Comparison of ENCODE assay signal across 11 mouse cellular contexts in the genomic region with DNA sequence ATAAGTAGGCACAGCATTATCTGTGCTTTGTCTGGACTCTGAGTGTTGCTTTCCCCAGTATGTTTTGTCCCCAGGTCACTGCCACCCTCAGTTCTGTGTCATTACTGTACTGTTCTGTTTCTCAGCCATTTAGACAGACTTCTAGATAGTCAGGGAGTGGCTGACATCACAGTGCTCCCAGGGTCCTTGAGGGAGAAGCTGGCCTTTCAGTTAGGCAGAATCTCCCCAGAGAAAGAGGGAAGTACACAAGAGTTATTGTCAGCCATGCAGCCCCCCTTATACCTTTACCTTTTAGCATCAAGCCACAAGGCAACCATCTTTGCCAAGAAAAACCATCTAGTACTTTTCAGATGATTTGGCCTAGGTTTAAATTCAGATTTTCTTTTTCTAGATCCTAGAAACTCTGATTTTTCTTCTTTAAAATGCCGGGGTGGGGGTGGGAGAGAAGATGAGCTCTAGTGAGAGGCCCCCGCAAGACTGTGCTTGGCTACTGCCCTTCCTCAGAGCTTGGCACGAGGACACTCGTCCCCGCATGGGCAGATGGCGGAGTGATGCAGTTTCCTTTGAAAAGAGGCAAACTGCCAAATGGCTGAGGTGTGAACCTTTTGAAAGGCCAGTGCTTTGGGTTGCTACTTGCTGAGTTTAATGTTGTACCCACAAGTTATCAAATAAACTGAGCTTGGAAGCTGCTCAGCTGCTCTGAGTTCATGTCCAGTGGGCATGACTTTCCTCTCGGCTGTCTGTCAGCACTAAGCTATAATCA. TPM values are rescaled to one million over a fixed set of nuclear protein-coding genes. Genes with fewer than 3 reads are reported as not detected.
A peak's percentile ranks its signal among the peaks of the same experiment; 100 is the strongest.
DNase-seq lines count a peak whose midpoint lies in the region; ATAC-seq and TF ChIP-seq lines count a peak whose summit lies in the region.
"Had no signal": no experiment of that assay in that cellular context is flagged by ENCODE, and none has a peak within 500 bp of the region (broad histone marks: within the 10 kb centered on the region; RNA-seq: fewer than 3 reads in every experiment).

No protein-coding gene starts in this region.

- no peak overlapping the region for H3K4me2 ChIP-seq in heart, embryonic 12.5 days

- no peak for ATAC-seq in heart, embryonic 12.5 days (ENCODE audit: insufficient number of reproducible peaks, low FRiP score)

- no peak for TF ChIP-seq CTCF in left cerebral cortex, adult 2 months (IDR thresholded peaks at IDR 0.05)

- H3K27ac ChIP-seq in heart, embryonic 12.5 days (ENCODE audit: poor library complexity, severe bottlenecking) = no peak overlapping the region
- no peak overlapping the region; the same call in 1 of the 2 replicates for H3K27ac ChIP-seq in left cerebral cortex, adult 2 months
- H3K27ac ChIP-seq: liver, embryonic 14.5 days had no signal

- peaks cover 45% of the 10 kb centered on the region for H3K4me1 ChIP-seq in heart, embryonic 12.5 days (replicated peaks)

- DNase-seq in heart, postnatal 10 days = peak; percentile 21
- DNase-seq in ovary, postnatal 36 days (ENCODE audit: low spot score) = peak; percentile 27
- DNase-seq in ovary, adult 18-20 months (ENCODE audit: low spot score) = no peak
- peak; percentile 33 to 72 for DNase-seq in left cerebral cortex, adult 2 months (ENCODE audit: extremely low spot score in 1 of 2, low spot score in 2 of 2)
- peak; percentile 72 for DNase-seq in telencephalon, adult 2 months (ENCODE audit: low read depth, low spot score)
- no peak for DNase-seq in thymus, postnatal 36 days
- DNase-seq in thymus, postnatal 0 days (ENCODE audit: low spot score) = no peak

- 63% methylated on average over 7 of the region's 7 CpGs for WGBS in heart, embryonic 12.5 days

- no peak overlapping the region for H3K4me3 ChIP-seq in heart, embryonic 12.5 days
- no peak overlapping the region for H3K4me3 ChIP-seq in left cerebral cortex, adult 2 months

- H3K27me3 ChIP-seq in heart, embryonic 12.5 days (replicated peaks) = no peaks in the 10 kb centered on the region

- H3K36me3 ChIP-seq in heart, embryonic 12.5 days = peaks cover 11% of the 10 kb centered on the region

- H3K9me3 ChIP-seq in heart, embryonic 12.5 days (replicated peaks) = no peaks in the 10 kb centered on the region

- intact Hi-C loops in heart, postnatal 10 days (cut with DNase I) = no loop called here
- intact Hi-C loops in left cerebral cortex, adult 2 months (cut with DNase I) = no loop called here

- H3K9ac ChIP-seq in heart, embryonic 12.5 days = no peak overlapping the region
- H3K9ac ChIP-seq: liver, embryonic 14.5 days had no signal

RNA-seq across cellular contexts. Expression of a gene that starts 8.2 kb away (rescaled TPM):
- total RNA-seq in heart, postnatal 10 days (2021) = 10 to 100 TPM; 19.9 to 20.2 TPM
- polyA plus RNA-seq in heart, embryonic 12.5 days (2016; fragmentation: Nextera tagmentation; extraction: Ambion mirVana) = 5.4 and 6.0 TPM in 2 replicates
- 10 to 100 TPM; 87.2 to 91.9 TPM for total RNA-seq in left cerebral cortex, adult 2 months (2021)
- 3.1 and 3.7 TPM in 2 replicates for polyA plus RNA-seq in thymus, postnatal 0 days (2015; fragmentation: Nextera tagmentation; extraction: Ambion mirVana)

RNA-seq across cellular contexts. Expression of a gene that starts 18.6 kb away (rescaled TPM):
- under 1 TPM; 0.02 to 0.05 TPM for total RNA-seq in heart, postnatal 10 days (2021)
- 0.06 and 0.08 TPM in 2 replicates for polyA plus RNA-seq in heart, embryonic 12.5 days (2016; fragmentation: Nextera tagmentation; extraction: Ambion mirVana)
- under 1 TPM; 0.18 to 0.37 TPM for total RNA-seq in left cerebral cortex, adult 2 months (2021)
- 0.27 and 0.38 TPM in 2 replicates for polyA plus RNA-seq in thymus, postnatal 0 days (2015; fragmentation: Nextera tagmentation; extraction: Ambion mirVana)
- total RNA-seq: heart, adult 18-20 months; neutrophil, adult 5-6 weeks had no signal

RNA-seq across cellular contexts. Expression of a gene that starts 44.8 kb away (rescaled TPM):
- total RNA-seq in heart, postnatal 10 days (2021) = 10 to 100 TPM; 34.4 to 34.7 TPM
- 12.4 and 12.5 TPM in 2 replicates for polyA plus RNA-seq in heart, embryonic 12.5 days (2016; fragmentation: Nextera tagmentation; extraction: Ambion mirVana)
- total RNA-seq in left cerebral cortex, adult 2 months (2021) = 10 to 100 TPM; 64.4 to 78.6 TPM
- polyA plus RNA-seq in thymus, postnatal 0 days (2015; fragmentation: Nextera tagmentation; extraction: Ambion mirVana) = 1.6 and 2.9 TPM in 2 replicates

RNA-seq across cellular contexts. Expression of a gene that starts 55.0 kb away (rescaled TPM):
- total RNA-seq in heart, postnatal 10 days (2021) = 10 to 100 TPM; 44.1 to 51.8 TPM
- polyA plus RNA-seq in heart, embryonic 12.5 days (2016; fragmentation: Nextera tagmentation; extraction: Ambion mirVana) = 62.7 and 63.4 TPM in 2 replicates
- total RNA-seq in left cerebral cortex, adult 2 months (2021) = 10 to 100 TPM; 26.4 to 28.2 TPM
- 40.8 and 41.0 TPM in 2 replicates for polyA plus RNA-seq in thymus, postnatal 0 days (2015; fragmentation: Nextera tagmentation; extraction: Ambion mirVana)

Comparison
In these comparisons a context has a peak if more than half of its experiments do, and no peak if none do; other contexts are left out.
1. DNase-seq: peak in heart, postnatal 10 days (2 of 2), ovary, postnatal 36 days (single experiment), left cerebral cortex, adult 2 months (2 of 2) and telencephalon, adult 2 months (single experiment); none in ovary, adult 18-20 months (single experiment), thymus, postnatal 36 days (0 of 2) and thymus, postnatal 0 days (single experiment).
2. RNA of a gene that starts 8.2 kb away (total RNA-seq): 87.2 to 91.9 TPM in left cerebral cortex, adult 2 months; 19.9 to 20.2 TPM in heart, postnatal 10 days; every median in the first group is over 4 times any median in the second.